Mouse (Mus musculus) ES-Bruce4 (cell line): ENCODE measurements at regions not wholly inside any gene's neighbourhood (a gene's known extent, or its start where the extent isn't known, plus 50 kb on each side); places are given as distances from the start of the nearest gene placed in this dataset.

ENCODE experiments used
- H3K27ac ChIP-seq: 2 replicates; pipeline ENCODE4 v1.5.1; 2012; ENCODE audit warnings: low read length, inconsistent platforms; ENCODE audit not compliant: insufficient read depth
- H3K27me3 ChIP-seq: 2 replicates; pipeline ENCODE4 v1.6.1; 2012; ENCODE audit warnings: mild to moderate bottlenecking, low read length, inconsistent platforms; ENCODE audit not compliant: control insufficient read depth, poor library complexity, insufficient read depth, severe bottlenecking
- H3K36me3 ChIP-seq: 2 replicates; pipeline ENCODE4 v1.6.1; 2012; ENCODE audit warnings: inconsistent platforms, mild to moderate bottlenecking, low read length, moderate library complexity; ENCODE audit not compliant: control insufficient read depth, poor library complexity, insufficient read depth, severe bottlenecking
- H3K4me1 ChIP-seq: one replicate; pipeline ENCODE4 v1.8.1; 2011; ENCODE audit warnings: low read length; ENCODE audit not compliant: control insufficient read depth, insufficient read depth
- H3K4me3 ChIP-seq: 2 replicates; pipeline ENCODE4 v1.5.1; 2011; ENCODE audit warnings: low read depth, mild to moderate bottlenecking, low read length
- H3K9ac ChIP-seq: 2 replicates; pipeline ENCODE4 v1.6.1; 2012; ENCODE audit warnings: low read depth, mild to moderate bottlenecking, inconsistent platforms; ENCODE audit not compliant: poor library complexity, severe bottlenecking
- H3K9me3 ChIP-seq: replicated peaks from 2 replicates; pipeline ENCODE4 v1.6.1; 2012; ENCODE audit warnings: mild to moderate bottlenecking, low read length, inconsistent platforms; ENCODE audit not compliant: control insufficient read depth, poor library complexity, insufficient read depth, severe bottlenecking
- CTCF ChIP-seq: IDR thresholded peaks from one replicate; pipeline ENCODE4 v1.8.1; 2011; ENCODE audit warnings: low read depth, low read length
- EP300 ChIP-seq: IDR thresholded peaks from 2 replicates; pipeline ENCODE4 v1.6.1; 2011; ENCODE audit warnings: low read depth, low read length; ENCODE audit not compliant: insufficient read depth
- POLR2A ChIP-seq: IDR thresholded peaks from one replicate; pipeline ENCODE4 v1.8.1; 2011; ENCODE audit warnings: low read length; ENCODE audit not compliant: insufficient read depth

GRCm38 (mm10) chr5:43105528-43105927 lies 127.4 kb upstream of the Cpeb2 start:
- Histone ChIP-seq H3K27me3 (no peaks in the 10 kb centered on the region), H3K4me3 (no peak overlapping the region), H3K9me3 (no peaks in the 10 kb centered on the region), H3K27ac (no peak overlapping the region), H3K36me3 (no peaks in the 10 kb centered on the region), H3K9ac (no peak overlapping the region), H3K4me1 (no peaks in the 10 kb centered on the region)
- TF ChIP-seq EP300 (no peak), POLR2A (no peak), CTCF (no peak)

GRCm38 (mm10) chr5:43107436-43108259 lies 125.3 kb upstream of the Cpeb2 start:
- Histone ChIP-seq H3K27me3 (no peaks in the 10 kb centered on the region), H3K4me1 (no peaks in the 10 kb centered on the region), H3K9me3 (no peaks in the 10 kb centered on the region), H3K36me3 (no peaks in the 10 kb centered on the region), H3K4me3 (no peak overlapping the region), H3K9ac (no peak overlapping the region), H3K27ac (no peak overlapping the region)
- TF ChIP-seq CTCF (no peak), POLR2A (no peak), EP300 (no peak)

GRCm38 (mm10) chr5:43108260-43108589 lies 124.7 kb upstream of the Cpeb2 start:
- Histone ChIP-seq H3K27ac (no peak overlapping the region), H3K4me3 (no peak overlapping the region), H3K9me3 (no peaks in the 10 kb centered on the region), H3K4me1 (no peaks in the 10 kb centered on the region), H3K9ac (no peak overlapping the region), H3K27me3 (no peaks in the 10 kb centered on the region), H3K36me3 (no peaks in the 10 kb centered on the region)
- TF ChIP-seq EP300 (no peak), CTCF (no peak), POLR2A (no peak)

- no peaks in the 10 kb centered on the region for H3K36me3 ChIP-seq
- no peak overlapping the region for H3K4me3 ChIP-seq
- no peaks in the 10 kb centered on the region for H3K27me3 ChIP-seq
- TF ChIP-seq EP300 = 0 out of 2 replicates have a peak, but pooled peaks have one; percentile 13
- TF ChIP-seq POLR2A = no peak
- H3K27ac ChIP-seq = no peak overlapping the region
- peaks cover 2% of the 10 kb centered on the region for H3K4me1 ChIP-seq
- no peaks in the 10 kb centered on the region for H3K9me3 ChIP-seq
- H3K9ac ChIP-seq = no peak overlapping the region
Measured at GRCm38 (mm10) chr5:43110122-43110521, 122.8 kb upstream of the Cpeb2 start.

- Histone ChIP-seq H3K4me3 (no peak overlapping the region), H3K9me3 (peaks cover 6% of the 10 kb centered on the region), H3K27ac (no peak overlapping the region), H3K4me1 (peaks cover 2% of the 10 kb centered on the region), H3K9ac (no peak overlapping the region), H3K36me3 (no peaks in the 10 kb centered on the region), H3K27me3 (no peaks in the 10 kb centered on the region)
- TF ChIP-seq POLR2A (no peak), CTCF (no peak), EP300 (no peak)
Measured at GRCm38 (mm10) chr5:43111740-43112139, 121.2 kb upstream of the Cpeb2 start.

GRCm38 (mm10) chr5:43113405-43114119 lies 119.4 kb upstream of the Cpeb2 start:
- Histone ChIP-seq H3K4me3 (no peak overlapping the region), H3K9me3 (peaks cover 9% of the 10 kb centered on the region), H3K27ac (no peak overlapping the region), H3K4me1 (peaks cover 2% of the 10 kb centered on the region), H3K36me3 (no peaks in the 10 kb centered on the region), H3K27me3 (no peaks in the 10 kb centered on the region), H3K9ac (no peak overlapping the region)
- TF ChIP-seq CTCF (no peak), EP300 (peak; percentile 74), POLR2A (no peak)
